Mouse (Mus musculus) retina, postnatal 1 day (tissue): ENCODE measurements around the gene Cmip.

ENCODE experiments used
- DNase-seq: peaks from one replicate; pipeline ENCODE4 v3.0.0-alpha.2; 2012

Cmip gene

DNA sequence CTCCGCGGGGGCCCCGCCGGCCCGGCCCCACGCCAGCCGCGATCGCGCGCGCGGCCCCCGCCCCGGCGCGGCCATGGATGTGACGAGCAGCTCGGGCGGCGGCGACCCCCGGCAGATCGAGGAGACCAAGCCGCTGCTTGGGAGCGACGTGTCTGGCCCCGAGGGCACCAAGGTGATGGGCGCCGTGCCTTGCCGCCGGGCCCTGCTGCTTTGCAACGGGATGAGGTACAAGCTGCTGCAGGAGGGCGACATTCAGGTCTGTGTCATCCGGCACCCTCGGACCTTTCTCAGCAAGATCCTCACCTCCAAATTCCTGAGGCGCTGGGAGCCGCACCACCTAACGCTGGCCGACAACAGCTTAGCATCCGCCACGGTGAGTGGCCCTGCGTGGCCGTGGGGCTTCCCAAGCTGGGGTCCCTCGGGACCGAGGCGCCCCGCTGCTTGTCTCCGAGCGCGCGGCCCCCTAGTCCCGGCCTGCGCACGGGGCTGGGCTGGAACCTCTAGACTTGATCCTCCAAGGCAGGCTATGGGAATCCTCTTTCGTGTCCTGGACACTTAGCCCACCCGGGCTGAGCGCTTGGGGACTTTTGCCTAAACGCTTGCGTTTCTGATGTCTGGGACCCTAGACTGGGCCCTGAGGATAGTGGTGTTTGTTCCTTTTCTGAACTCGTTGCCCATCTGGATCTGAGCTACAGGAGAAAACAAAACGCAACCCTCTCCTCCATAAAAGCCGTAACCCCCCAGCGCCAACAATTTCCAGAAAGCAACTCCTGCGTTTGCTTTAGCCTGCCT, at the start of gene Cmip:
Cmip (plus strand) TSS at position 36 of the 792 bp plus-strand sequence.
- DNase-seq: peak; percentile 55

DNA sequence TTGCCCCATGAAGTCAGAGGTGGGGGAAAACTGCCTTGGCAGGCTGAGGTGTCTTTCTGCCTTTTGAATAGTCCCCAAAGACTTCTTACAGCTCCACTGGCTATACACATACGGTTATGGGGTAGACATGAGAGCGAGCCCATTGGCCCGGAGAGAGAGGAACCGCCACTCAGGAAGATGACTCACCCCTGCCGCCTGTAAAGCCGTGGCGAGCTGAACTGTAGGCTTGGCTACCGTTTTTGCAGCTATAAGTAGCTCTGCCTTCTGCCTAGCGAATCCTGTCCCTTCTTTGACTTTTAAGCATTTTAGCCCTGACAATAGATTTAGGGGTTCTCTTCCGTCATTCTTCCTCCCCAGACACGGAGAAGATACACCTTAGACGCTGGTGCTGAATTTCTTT, 47.7 kb upstream of the Cmip start:
- no peak for DNase-seq

DNA sequence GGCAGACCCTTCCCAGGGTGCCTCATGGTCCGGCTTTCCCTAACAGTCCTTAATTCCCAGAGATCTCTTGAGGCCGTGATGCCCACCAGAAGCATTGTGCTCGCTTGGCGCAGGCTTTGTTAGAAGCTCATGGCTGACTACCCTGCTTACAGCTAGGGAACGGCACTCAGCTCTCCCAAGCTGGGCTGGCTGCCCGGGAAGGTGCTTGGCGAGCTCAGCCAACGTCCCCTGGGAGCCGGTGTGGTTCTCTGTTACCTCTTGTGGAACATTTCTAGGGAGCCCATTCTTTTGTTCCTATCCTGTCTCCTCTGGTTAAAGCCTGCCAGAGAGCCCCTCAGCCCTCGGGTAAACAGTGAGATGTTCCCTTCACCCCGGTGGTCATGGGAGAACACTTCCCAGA, 44.8 kb upstream of the Cmip start:
- DNase-seq: no peak

DNA sequence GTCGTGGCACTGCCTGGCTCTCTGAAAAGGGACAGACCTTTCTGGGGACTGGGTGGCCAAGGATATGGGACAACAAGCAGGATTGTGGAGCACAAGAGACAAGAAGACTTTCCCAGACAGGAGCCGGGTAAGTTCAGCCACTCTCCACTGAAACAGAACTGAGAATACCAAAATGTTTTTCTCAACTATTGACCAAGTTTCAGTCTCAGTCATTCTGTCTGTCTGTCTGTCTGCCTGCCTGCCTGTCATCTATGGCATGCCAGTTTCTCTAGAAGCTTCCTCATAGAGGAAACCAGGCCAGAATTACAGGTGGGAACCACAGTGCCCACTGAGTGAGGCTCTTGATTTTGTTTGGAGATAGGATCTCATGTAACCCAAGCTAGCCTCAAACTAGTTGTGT, 39.1 kb upstream of the Cmip start:
- DNase-seq: no peak

DNA sequence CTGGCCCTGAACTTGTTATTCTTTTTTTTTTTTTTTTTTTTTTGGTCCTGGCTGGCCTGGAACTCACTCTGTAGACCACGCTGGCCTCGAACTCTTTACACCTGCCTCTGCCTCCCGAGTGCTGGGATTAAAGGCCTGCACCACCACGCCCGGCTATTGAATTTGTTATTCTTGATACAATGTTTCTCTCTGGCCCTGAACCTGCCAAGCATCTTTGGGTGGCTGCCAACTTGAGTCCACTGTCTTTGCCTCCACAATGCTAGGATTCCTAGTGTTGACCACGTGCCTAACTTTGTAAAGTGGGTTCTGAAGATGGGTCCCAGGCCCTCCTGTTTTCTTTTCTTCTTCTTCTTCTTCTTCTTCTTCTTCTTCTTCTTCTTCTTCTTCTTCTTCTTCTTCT, 34.5 kb upstream of the Cmip start:
- no peak for DNase-seq

DNA sequence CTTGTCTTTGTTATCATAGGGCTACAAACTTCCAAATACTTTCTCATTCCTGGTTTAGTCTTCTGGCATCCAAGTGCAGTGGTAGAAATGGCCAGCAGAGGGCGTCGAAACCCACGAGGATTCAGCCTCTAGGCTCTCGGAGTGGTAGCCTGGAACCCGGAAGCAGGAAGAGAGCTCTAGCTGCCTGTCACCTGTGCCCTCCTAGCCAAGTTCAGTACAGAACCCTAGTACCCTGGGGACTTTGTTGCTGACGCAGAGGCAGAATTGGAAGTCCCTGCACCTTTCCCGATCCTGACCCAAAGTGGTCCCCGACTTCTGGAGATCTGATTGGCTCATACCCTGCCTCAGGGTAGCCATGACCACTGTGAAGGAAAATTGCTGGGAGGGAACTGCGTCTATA, 32.2 kb upstream of the Cmip start:
- peak; percentile 89 for DNase-seq

DNA sequence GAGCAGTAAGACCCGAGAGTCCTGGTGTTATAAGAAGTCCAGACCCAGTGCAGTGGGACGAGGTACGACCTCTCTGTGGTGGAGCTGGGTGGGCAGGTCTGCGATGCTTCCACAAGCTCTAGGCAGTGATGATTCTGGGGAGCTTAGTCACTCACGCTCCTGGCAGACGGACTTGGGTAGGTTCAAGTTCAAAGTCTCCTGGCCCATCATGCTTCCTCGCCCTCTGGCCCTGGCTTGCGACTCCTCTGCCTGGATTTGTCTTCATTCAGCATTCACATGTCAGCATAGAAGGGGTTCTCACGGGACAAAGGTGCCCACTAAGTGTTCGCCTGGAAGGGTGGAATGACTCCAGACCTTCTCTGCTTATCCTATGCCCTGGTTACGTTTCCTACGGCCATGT, 30.6 kb upstream of the Cmip start:
- no peak for DNase-seq

DNA sequence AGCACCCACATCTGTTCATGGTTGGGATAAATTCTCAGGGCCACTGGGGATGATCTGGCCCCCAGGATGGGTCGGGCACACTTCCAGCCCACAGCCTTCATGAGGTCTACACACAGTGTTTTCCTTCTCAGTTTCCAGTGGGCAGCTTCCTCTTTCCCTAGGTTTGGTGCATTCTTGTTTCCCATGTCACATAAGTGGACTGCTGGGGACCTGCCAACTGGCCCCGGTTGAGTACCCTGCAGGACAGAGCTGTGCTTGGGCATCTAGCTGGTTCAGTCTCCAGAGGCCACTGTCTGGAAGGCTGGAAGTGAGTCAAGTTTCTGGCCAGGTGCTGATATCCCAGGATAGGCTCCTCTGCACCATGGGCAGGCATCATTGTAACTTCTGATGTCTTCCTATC, 29.5 kb upstream of the Cmip start:
- no peak for DNase-seq

DNA sequence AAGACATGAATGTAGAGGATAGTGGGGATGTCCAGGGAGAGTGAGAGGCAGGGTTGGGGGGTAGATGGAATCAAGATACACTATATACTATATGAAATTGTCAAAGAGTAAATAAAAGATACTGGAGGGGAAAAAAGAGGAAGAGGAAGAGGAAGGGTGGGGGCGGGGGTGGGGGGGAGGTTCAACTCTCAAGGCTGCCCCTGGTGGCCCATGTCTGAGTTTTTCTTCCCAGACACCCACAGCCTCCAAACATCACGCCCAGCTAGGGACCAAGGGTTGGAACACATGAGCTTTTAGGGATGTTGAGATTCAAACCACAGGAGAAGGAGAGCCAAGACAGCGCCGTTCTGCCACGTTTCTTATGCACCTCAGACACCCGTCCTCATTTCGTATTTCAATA, 23.7 kb upstream of the Cmip start:
- no peak for DNase-seq

DNA sequence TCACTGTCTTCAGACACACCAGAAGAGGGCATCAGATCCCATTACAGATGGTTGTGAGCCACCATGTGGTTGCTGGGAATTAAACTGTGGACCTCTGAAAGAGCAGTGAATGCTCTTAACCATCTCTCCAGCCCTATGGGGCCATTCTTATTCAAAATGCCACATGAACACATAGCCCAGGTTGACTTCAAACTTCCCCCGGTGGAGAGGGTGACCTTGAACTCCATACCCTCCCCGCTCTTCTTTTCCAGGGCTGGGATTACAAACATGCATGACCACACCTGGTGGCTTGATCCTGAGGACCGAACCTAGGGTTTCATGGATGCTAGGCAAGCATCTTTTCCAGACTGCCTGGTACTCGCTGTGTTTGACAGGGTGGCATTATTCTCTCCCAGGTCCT, 20.3 kb upstream of the Cmip start:
- DNase-seq: no peak

DNA sequence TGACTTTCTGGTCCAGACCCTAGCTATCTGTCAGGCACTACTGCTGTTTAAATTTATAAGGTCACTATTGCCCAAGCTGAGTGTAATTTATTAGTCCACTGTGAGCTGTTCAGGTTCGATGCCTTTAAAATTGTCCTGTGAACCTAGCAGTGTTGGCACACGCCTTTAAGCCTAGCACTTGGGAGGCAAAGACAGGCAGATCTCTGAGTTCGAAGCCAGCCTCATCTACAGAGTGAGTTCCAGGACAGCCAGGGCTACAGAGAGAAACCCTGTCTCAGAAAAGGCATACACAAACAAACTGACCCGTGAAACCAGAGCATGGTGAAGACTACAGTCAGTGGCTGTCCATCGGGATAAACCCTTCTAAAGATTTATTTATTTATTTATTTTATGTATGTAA, 16.5 kb upstream of the Cmip start:
- DNase-seq: no peak

DNA sequence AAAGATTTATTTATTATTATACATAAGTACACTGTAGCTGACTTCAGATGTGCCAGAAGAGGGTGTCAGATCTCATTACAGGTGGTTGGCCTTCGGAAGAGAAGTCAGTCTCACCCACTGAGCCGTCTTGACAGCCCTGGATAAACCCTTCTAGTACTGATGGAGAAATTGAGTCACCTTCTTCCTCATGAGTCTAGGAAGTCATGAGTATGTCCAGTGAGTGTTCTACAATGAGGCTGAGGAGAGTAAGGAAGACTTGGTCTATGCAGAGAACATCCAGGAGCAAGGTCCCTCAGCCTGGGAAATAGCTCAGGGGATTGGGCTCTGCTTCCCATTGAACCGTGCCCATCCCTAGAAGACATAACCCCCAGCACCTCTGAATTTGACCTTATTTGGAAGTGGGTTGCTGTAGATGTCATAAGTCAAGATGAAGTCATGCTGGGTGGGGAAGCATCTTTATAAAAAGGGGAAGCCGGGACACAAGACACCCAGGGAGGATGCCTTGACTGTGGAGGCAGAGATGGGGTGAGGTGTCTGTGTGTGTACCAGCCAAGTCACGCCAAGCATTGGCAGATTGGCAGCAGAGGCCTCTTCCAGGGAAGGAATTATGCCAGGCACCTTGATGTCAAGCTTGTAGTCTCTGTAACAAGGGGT, 15.9 kb upstream of the Cmip start:
- no peak for DNase-seq

DNA sequence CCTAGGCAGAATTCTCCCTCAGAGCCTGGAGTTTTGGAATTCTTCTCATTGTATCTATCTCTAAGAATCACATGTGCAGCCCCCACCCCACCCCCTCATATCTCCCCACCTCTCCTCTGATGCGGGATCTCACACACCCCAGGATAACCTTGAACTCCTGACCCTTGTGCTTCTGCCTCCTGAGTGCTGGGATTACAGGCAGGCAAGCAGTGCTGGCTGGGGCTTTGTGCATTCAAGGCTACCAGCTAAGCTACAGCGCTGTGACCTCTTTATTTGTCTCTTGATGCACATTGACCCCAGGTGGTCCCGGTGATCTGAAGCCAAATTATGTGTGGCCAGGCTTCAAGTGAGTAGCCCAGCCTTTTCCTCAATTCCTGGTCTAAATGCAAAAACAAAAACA, 15.0 kb upstream of the Cmip start:
- peak; percentile 29 for DNase-seq

DNA sequence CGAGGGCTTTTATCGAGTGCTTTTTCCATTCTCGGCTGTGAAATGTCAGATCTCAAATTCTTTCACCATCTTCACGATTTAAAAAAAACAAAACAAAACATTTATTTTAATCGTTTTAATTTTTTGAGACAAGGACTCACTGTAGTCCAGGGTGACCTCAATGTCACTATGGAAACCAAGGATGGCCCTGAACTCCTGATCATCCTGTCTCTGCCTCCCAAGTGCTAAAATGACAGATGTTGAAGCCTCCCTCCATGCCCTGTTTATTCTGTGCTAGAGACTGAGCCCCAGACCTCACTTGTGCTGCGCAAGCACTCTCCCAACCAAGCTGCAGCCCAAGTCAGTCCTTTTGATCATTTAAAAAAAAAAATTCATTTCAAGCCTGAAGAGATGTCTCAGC, 14.6 kb upstream of the Cmip start:
- no peak for DNase-seq

DNA sequence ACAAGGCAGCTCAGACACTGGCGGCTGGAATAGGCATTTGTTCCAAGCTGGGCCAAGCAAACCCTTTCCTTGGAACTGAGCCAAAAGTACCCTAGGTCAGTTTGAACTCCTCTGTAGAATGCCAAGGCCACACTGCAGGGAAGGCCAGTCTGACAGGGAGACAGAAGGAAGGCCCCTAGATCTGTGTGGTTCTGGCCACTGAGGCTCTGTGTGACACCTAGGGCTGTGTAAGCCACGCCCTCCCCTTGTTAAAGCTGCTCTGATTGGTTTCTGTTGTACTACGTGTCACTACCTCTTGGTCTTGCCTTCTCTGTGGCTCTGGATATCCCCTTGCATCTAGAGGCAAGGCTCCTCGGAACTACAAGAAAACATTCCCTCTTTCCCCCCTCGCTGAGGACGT, 12.3 kb upstream of the Cmip start:
- peak; percentile 29 for DNase-seq

DNA sequence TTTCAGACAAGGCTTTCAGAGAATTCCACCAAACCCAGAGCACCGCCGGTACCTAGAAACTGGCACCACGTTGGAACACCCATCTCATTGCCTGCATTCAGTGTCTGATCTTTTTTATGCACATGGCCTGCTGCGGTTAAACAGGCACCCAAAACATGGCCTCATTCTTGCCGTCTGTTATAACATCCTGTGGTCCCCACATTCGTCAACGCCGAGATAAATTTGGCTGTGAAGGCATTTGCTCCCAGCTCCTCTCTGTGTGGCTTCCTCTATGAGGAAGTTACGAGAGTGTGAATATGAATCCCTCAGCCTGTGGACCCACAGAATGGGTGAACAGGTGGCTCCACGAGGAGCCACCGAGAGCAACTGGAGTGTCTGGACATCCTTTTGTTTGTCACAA, 8.5 kb upstream of the Cmip start:
- DNase-seq: no peak

DNA sequence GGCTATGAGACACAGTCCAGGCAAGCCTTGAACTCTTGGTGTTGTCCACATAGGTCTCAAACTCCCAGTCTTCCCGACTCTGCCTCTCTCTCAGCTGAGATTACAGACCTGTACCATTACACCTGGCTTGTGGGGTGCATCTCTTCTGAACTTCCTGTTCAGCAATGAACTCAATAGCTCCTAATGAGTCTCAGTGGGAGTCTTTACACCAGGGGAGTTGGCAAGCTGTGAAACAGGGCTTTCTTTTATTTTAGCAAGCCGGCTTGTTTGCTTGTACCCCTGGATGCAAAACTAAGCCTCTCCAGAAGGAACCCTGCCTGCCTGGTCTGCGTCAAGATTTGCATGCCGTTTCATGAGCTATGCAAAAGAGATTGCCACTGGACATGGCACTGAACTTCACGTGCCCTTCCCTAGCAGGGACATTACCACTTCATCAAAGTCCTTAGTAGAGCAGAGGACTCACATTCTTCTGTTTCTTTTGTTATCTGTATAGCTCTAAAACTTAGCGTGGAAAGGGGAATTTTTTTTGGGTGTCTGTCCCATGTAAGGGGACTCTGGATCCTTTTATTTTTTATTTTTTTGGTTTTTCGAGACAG, 5.7 kb upstream of the Cmip start:
- DNase-seq: no peak

DNA sequence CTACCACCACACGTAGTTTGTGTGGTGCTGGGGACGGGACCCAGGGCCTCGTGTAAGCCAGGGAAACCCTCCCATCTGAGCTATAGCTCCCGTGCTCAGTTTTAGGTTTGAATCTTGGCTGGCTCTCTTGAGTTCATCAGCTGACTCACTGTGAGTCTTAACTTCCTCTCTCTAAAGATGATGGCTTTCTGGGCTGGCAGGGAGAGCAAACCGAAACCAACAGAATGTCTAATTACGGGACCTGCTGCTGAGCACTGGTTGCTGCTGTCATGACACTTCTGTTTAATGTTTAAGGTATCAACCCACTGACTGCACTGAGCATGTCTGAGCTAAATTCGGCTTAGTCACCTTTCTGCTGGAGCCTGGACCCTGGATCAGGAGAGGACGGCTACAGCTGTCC, 4.2 kb upstream of the Cmip start:
- no peak for DNase-seq

DNA sequence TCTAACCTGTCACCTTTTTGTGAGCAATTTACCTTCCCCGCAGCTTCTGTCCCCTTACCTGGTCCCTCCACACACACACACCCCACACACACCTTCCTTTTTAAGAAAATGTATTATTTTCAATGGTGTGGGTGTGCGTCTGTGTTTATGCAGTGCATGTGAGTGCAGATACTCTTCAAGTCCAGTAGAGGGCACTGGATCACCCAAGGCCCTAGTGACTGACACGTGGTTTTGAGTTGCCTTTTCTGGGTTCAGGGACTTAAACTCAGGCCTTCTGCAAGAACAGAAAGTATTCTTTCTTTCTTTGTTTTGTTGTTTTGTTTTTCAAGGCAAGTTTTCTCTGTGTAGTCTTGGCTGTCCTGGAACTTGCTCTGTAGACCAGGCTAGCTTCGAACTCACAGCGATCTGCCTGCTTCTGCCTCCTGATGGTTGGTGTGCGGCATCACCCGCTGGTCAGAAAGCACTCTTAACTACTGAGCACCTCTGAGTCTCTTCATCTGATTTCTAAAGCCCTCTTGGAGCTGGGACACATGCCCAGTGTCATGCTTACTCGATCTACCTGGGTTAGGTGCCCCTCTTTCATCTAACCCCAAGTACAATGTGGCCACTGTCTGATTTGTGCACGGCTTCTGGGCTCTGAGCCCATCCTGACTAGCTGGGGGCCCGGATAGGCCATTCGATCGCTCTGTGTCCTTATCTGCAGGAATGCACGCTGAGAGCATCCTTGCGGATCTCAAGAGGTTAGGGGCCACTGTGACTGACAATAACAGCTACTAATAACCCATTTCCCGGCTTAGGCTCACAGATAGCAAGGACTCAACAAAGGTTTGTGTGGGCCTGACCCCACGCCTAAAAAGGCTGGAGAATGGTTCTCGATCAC, 3.2 kb upstream of the Cmip start:
- DNase-seq: no peak

DNA sequence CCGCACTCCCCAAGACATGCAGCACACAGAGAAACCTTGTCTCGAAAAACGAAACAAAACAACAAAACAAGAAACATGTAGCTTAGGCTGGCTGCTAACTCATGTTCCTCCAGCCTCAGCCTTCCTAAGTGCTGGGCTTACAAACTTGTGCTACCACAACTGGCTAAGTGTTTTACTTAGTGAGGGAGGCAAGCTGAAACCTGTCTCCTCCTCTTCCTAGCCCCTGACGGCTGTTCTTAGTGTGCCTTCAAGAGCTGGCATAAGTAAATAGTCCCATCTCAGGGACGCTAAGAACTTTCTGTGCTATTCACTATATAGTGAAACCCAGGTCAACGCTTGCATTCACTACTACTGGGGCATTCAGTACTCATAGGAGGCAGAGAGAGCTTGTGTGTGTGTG, 2.4 kb upstream of the Cmip start:
- no peak for DNase-seq

DNA sequence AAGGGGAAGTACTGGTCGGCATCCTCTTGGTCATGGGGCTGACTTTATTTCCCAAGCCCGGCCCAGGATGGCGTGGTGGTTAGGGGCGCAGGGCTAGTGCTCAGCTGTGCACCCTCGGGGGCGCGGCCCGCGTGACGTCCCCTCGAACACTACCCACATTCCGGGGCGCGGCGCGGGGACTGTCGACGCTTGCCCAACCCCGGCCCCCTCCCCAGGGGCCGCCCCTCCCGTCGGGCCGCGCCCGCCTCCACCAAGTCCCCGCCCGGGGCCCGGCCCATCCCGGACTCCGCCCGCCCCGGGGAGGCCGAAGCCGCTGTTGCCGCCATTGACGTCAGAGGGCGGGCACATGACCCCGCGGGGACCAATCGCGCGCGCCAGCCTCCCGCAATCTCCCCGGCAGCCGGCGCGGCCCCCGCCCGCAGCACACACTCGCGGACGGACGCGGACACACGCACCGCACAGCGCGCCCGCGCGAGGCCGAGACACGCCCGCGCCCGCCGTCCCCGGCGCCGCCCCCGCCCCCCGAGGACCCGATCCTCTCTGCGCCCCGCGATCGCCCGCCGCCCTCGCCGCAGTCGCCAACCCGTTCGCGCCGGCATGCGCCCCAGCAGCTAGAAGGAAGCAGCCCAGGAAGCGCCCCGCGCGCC, 449 bp upstream of the Cmip start:
- peak; percentile 94 for DNase-seq

DNA sequence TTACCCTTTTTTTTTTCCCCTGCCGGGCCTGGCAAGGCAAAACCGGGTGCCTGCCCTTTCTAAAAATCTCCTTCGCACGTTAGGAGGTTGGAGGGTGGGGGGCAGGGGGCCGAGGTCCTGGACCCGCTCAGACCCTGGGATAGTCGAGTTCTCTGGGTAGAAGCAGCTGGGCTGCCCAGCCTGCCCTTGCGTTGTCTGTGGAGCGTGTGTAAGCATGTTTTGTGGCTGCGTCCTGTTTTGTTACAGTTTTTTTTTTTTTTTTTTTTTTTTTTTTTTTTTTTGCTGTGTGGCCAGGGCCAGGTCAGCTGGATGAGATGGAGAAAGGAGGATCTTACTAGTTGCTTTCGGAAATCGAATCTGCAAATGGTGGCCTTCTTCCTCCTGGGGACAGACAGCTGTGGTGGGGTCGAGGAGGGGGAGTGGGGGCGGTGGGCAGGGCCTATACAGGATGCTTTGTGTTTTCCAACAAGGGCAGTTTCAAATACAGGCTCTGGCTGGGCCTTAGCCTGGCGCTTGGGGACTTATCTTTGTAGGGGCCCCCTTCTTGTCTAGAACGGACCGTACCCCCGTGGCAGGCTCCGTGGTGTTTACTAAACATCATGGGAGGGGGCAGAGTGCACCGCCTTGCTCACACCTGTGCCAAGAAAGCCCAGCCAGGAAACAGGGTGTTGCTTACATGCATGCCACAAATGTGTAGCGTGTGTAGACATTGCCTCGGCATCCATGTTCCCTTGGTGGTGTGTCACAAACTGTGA, 1.1 kb downstream of the Cmip start:
- peak; percentile 76 for DNase-seq
